Mouse (Mus musculus): ENCODE data around the gene Ntn4. TPM values are rescaled to one million over a fixed set of nuclear protein-coding genes. Genes with fewer than 3 reads are reported as not detected.
A peak's percentile ranks its signal among the peaks of the same experiment; 100 is the strongest.

Ntn4 gene
- polyA plus RNA-seq, 1 experiment from 2014 or later, result 0.64 TPM

DNA sequence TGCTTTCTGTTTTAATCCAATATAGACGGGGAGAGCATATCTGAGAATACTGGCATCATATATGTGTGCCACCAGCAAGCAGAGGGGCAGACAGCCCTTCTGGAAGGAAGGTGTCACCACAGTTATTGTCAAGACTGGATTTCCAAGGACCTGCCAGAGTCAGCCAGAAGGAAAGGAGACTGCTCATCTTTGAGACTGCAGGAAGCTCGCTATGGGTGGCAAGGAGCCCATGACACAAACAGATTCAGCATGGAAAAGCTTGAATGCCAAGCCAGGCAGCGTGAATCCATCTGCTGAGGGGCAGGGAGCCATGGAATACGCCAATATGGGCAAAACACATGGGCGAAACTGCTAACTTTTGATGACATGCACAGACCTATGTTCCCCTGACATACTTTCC is 6.9 kb upstream of the Ntn4 start:
- no peak overlapping the region for H3K27ac ChIP-seq (ENCODE audit: low read depth, low read length)
- H3K27me3 ChIP-seq (ENCODE audit: control insufficient read depth, insufficient read depth, low read length), result peaks cover 24% of the 10 kb centered on the region
- H3K9me3 ChIP-seq (replicated peaks; ENCODE audit: control insufficient read depth, low read length), result no peaks in the 10 kb centered on the region
- no peak overlapping the region for H3K9ac ChIP-seq (ENCODE audit: low read depth, low read length)
- no peaks in the 10 kb centered on the region for H3K4me1 ChIP-seq (ENCODE audit: control insufficient read depth, insufficient read depth, low read length)
- no peak overlapping the region for H3K4me3 ChIP-seq (ENCODE audit: low read depth, low read length)
- no peak for ATAC-seq (replicated peaks; ENCODE audit: insufficient number of reproducible peaks, low FRiP score, low TSS enrichment)
- 72% methylated on average over 5 of the region's 5 CpGs for WGBS (ENCODE audit: insufficient replicate concordance)
- no peak overlapping the region for H3K4me2 ChIP-seq
- H3K36me3 ChIP-seq (ENCODE audit: control insufficient read depth, insufficient read depth, low read length), result no peaks in the 10 kb centered on the region

DNA sequence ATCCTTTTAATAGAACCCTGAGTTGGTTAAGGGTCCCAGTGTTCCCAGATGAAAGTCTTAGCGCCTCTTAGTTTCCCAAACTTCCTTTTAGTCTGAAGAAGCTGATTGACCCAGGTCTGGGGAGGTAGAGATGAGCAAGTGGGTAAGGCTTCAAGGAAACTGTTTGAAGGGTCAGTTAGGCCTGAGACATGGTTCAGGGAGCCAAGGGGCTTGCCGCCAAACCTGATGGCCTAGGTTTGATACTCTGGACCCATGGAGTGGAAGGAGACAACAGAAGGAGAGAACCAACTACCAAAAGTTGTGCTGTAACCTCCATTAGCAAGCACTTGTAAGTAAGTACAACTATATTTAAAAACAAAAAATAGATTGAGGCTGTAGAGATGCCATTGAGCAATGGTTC is 6.5 kb upstream of the Ntn4 start:
- H3K36me3 ChIP-seq (ENCODE audit: control insufficient read depth, insufficient read depth, low read length), result no peaks in the 10 kb centered on the region
- no peaks in the 10 kb centered on the region for H3K9me3 ChIP-seq (replicated peaks; ENCODE audit: control insufficient read depth, low read length)
- H3K4me1 ChIP-seq (ENCODE audit: control insufficient read depth, insufficient read depth, low read length), result no peaks in the 10 kb centered on the region
- no peak overlapping the region for H3K9ac ChIP-seq (ENCODE audit: low read depth, low read length)
- WGBS (ENCODE audit: insufficient replicate concordance), result 86% methylated on average over 2 of the region's 2 CpGs
- peaks cover 27% of the 10 kb centered on the region for H3K27me3 ChIP-seq (ENCODE audit: control insufficient read depth, insufficient read depth, low read length)
- no peak overlapping the region for H3K4me2 ChIP-seq
- H3K4me3 ChIP-seq (ENCODE audit: low read depth, low read length), result no peak overlapping the region
- no peak overlapping the region for H3K27ac ChIP-seq (ENCODE audit: low read depth, low read length)
- ATAC-seq (replicated peaks; ENCODE audit: insufficient number of reproducible peaks, low FRiP score, low TSS enrichment), result no peak

DNA sequence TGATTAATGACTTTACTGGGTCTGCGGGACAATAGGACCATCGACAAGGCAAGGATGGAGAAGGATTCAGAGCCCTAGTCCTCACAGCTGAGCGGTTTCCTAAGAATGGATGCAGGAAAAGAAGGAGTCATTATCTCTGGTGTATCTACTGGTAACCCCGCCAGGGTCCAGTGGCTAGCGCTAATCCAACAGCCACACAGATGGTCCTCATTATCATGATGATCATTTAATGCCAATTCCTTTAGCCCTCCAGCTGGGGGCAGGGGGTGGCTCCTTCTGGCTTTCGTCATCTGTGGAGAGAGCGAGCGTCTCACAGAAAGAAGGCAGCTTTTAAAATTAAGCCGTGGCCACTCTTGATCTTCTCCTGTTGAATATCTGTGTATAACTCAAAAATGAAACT is 4.5 kb upstream of the Ntn4 start:
- 35% methylated on average over 9 of the region's 9 CpGs for WGBS (ENCODE audit: insufficient replicate concordance)
- no peak overlapping the region for H3K9ac ChIP-seq (ENCODE audit: low read depth, low read length)
- H3K4me3 ChIP-seq (ENCODE audit: low read depth, low read length), result no peak overlapping the region
- H3K27ac ChIP-seq (ENCODE audit: low read depth, low read length), result no peak overlapping the region
- H3K9me3 ChIP-seq (replicated peaks; ENCODE audit: control insufficient read depth, low read length), result no peaks in the 10 kb centered on the region
- no peak for ATAC-seq (replicated peaks; ENCODE audit: insufficient number of reproducible peaks, low FRiP score, low TSS enrichment)
- peaks cover 46% of the 10 kb centered on the region for H3K27me3 ChIP-seq (ENCODE audit: control insufficient read depth, insufficient read depth, low read length)
- no peaks in the 10 kb centered on the region for H3K4me1 ChIP-seq (ENCODE audit: control insufficient read depth, insufficient read depth, low read length)
- no peaks in the 10 kb centered on the region for H3K36me3 ChIP-seq (ENCODE audit: control insufficient read depth, insufficient read depth, low read length)
- H3K4me2 ChIP-seq, result no peak overlapping the region

DNA sequence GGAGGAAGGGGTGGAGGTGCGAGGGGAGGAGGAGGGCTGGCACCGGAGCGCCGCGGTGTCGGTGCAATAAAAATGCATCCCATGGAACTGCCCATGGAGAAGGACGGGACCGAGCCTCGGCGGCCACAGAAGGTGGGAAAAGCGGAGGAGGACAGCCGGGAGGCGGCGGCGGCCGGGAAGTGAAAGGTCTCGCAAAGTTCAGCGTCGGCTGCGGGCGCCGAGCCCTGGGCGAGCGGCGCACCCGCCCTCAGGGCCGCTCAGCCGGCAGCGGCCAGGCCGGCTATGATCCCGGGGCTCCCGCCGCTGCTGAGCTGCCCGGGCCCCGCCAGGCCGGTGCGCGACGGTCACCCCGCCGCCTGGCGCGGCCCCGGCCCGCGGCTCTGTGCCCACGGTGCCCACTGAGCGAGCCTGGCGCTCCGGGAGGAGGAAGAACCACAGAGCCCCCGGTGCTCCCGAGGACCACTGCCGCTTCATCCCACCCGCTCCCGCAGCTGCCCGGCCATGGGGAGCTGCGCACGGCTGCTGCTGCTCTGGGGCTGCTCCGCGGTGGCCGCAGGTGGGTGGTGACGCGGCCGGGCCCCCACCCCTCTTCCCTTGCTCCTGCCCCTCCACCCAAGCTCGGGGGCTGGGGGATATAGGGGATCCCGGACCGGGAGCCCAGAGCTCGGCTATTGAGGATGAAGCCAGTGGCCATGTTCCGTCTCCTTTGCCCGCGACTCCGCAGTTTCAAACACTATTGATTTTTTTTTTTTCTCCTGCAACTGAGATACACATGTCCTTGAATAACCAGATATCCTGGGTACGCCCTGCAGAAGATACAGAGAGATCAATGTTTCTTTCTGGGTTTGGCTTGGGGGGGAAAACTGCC is 706 bp downstream of the Ntn4 start:
- WGBS (ENCODE audit: insufficient replicate concordance), result 1% methylated on average over 69 of the region's 73 CpGs
- 0 out of 2 replicates have a peak, but pooled peaks have one; percentile 37 for ATAC-seq (replicated peaks; ENCODE audit: insufficient number of reproducible peaks, low FRiP score, low TSS enrichment)
- Histone ChIP-seq H3K9ac (ENCODE audit: low read depth, low read length) (peak overlapping the region; percentile 76), H3K4me2 (peak overlapping the region; percentile 100), H3K9me3 (replicated peaks; ENCODE audit: control insufficient read depth, low read length) (no peaks in the 10 kb centered on the region), H3K4me1 (ENCODE audit: control insufficient read depth, insufficient read depth, low read length) (peaks cover 6% of the 10 kb centered on the region), H3K27me3 (ENCODE audit: control insufficient read depth, insufficient read depth, low read length) (peaks cover 73% of the 10 kb centered on the region), H3K36me3 (ENCODE audit: control insufficient read depth, insufficient read depth, low read length) (no peaks in the 10 kb centered on the region), H3K27ac (ENCODE audit: low read depth, low read length) (no peak overlapping the region), H3K4me3 (ENCODE audit: low read depth, low read length) (peak overlapping the region; percentile 77)

DNA sequence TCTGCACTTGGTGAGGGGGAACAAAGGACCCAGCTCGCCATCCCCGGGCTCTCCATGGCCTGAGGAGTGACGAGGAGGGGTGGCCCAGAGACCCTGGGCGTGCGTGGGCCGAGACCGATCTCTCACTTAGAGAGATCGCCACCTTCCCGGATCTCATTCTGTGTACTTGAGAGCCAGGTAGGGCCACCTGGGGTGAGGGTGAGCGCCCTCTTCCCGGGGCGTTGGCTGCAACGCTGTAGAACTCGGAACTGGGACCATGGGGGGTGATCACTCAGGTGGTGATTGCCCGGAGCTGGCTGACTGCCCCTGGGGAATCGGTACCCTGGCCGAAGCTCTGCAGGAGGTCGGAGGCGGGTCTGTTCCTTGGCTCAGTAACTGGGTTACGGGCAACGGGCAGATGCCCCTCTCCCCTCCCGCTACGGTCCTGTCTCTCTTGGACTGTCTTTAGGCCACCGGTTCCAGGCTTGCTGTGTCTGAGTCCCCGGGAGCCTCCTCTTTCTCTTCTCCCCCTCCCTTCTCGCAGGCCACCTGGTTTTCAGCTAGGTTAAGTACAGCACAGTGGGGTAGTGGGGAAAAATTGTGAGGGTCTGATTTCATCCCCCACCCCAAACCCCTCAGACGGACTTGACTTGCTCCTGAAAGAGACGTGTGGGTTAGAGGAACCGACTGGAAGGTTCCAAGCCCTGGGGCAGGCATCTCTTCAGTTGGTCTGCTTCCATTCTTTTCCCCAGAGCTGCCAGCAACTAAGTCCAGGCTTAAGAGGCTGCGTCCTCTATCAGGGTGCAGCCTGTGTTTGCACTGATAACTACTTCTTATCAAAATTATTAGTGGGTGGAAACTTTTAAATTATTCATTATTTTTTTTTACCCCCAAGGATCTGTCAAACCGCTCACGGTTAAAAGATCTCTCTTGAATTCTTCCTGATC is 1.6 kb downstream of the Ntn4 start:
- 4% methylated on average over 29 of the region's 32 CpGs for WGBS (ENCODE audit: insufficient replicate concordance)
- peak overlapping the region; percentile 77 for H3K4me3 ChIP-seq (ENCODE audit: low read depth, low read length)
- peak overlapping the region; percentile 100 for H3K4me2 ChIP-seq
- no peaks in the 10 kb centered on the region for H3K9me3 ChIP-seq (replicated peaks; ENCODE audit: control insufficient read depth, low read length)
- peaks cover 6% of the 10 kb centered on the region for H3K4me1 ChIP-seq (ENCODE audit: control insufficient read depth, insufficient read depth, low read length)
- H3K27me3 ChIP-seq (ENCODE audit: control insufficient read depth, insufficient read depth, low read length), result peaks cover 71% of the 10 kb centered on the region
- no peak overlapping the region for H3K27ac ChIP-seq (ENCODE audit: low read depth, low read length)
- 0 out of 2 replicates have a peak, but pooled peaks have one; percentile 28 for ATAC-seq (replicated peaks; ENCODE audit: insufficient number of reproducible peaks, low FRiP score, low TSS enrichment)
- peak overlapping the region; percentile 76; the same call in 1 of the 2 replicates for H3K9ac ChIP-seq (ENCODE audit: low read depth, low read length)
- no peaks in the 10 kb centered on the region for H3K36me3 ChIP-seq (ENCODE audit: control insufficient read depth, insufficient read depth, low read length)

DNA sequence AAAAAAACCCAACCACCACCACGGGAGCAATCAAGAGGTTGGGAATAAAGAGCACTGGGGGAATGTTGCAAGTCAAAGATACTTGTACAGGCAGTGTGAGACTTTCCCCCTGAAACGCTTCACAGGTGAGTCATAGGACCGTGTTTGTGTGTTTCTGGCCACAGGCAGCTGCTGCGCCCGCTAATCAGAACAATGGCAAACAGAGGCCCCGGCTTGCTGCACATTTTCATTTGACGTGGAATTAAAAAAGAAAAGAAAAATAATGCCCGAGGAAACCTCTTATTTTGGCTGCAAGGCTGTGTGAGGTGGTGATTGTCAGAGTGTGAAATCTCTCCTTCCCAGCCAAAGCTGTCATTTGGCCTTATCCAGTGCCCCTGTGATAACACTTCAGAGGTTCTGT is 2.4 kb downstream of the Ntn4 start:
- no peak for ATAC-seq (replicated peaks; ENCODE audit: insufficient number of reproducible peaks, low FRiP score, low TSS enrichment)

DNA sequence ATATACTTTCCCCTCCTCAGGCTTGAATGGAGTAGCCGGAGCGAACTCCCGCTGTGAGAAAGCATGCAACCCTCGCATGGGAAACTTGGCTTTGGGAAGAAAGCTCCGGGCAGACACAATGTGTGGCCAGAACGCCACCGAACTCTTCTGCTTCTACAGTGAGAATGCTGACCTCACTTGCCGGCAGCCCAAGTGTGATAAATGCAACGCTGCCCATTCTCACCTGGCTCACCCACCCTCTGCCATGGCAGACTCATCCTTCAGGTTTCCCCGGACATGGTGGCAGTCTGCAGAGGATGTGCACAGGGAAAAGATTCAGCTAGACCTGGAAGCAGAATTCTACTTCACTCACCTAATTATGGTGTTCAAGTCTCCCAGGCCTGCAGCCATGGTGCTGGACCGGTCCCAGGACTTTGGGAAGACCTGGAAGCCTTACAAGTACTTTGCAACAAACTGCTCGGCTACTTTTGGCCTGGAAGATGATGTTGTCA is 4.0 kb downstream of the Ntn4 start:
- H3K27me3 ChIP-seq (ENCODE audit: control insufficient read depth, insufficient read depth, low read length), result peaks cover 68% of the 10 kb centered on the region
- H3K9me3 ChIP-seq (replicated peaks; ENCODE audit: control insufficient read depth, low read length), result no peaks in the 10 kb centered on the region
- no peak overlapping the region for H3K4me2 ChIP-seq
- H3K4me1 ChIP-seq (ENCODE audit: control insufficient read depth, insufficient read depth, low read length), result peaks cover 19% of the 10 kb centered on the region
- WGBS (ENCODE audit: insufficient replicate concordance), result 77% methylated on average over 12 of the region's 12 CpGs
- no peaks in the 10 kb centered on the region for H3K36me3 ChIP-seq (ENCODE audit: control insufficient read depth, insufficient read depth, low read length)
- H3K4me3 ChIP-seq (ENCODE audit: low read depth, low read length), result no peak overlapping the region
- no peak overlapping the region for H3K9ac ChIP-seq (ENCODE audit: low read depth, low read length)
- no peak for ATAC-seq (replicated peaks; ENCODE audit: insufficient number of reproducible peaks, low FRiP score, low TSS enrichment)
- H3K27ac ChIP-seq (ENCODE audit: low read depth, low read length), result no peak overlapping the region

More for the DNA sequence above, 2.4 kb downstream of the Ntn4 start:
- H3K4me3 ChIP-seq (ENCODE audit: low read depth, low read length), result no peak overlapping the region
- 35% methylated on average over 8 of the region's 8 CpGs for WGBS (ENCODE audit: insufficient replicate concordance)
- peaks cover 9% of the 10 kb centered on the region for H3K4me1 ChIP-seq (ENCODE audit: control insufficient read depth, insufficient read depth, low read length)
- no peak overlapping the region for H3K9ac ChIP-seq (ENCODE audit: low read depth, low read length)
- peaks cover 71% of the 10 kb centered on the region for H3K27me3 ChIP-seq (ENCODE audit: control insufficient read depth, insufficient read depth, low read length)
- H3K27ac ChIP-seq (ENCODE audit: low read depth, low read length), result no peak overlapping the region
- H3K4me2 ChIP-seq, result no peak overlapping the region
- no peaks in the 10 kb centered on the region for H3K36me3 ChIP-seq (ENCODE audit: control insufficient read depth, insufficient read depth, low read length)
- H3K9me3 ChIP-seq (replicated peaks; ENCODE audit: control insufficient read depth, low read length), result no peaks in the 10 kb centered on the region

Data from heart, embryonic 11.5 days (tissue).